Mouse (Mus musculus) testis, adult 2 months (tissue): ENCODE data around the gene Slc10a7. TPM values are rescaled to one million over a fixed set of nuclear protein-coding genes. Genes with fewer than 3 reads are reported as not detected.

Experiments
- H3K27ac ChIP-seq: fragments of 200-500 bp; 2 replicates; pipeline ENCODE4 v1.5.1; 2012; ENCODE audit warnings: low read depth, low read length; ENCODE audit not compliant: control insufficient read depth, insufficient read depth
- H3K27me3 ChIP-seq: fragments of 200-500 bp; 2 replicates; pipeline ENCODE4 v1.6.1; 2012; ENCODE audit warnings: mild to moderate bottlenecking, low read length, moderate library complexity; ENCODE audit not compliant: control insufficient read depth, insufficient read depth
- H3K36me3 ChIP-seq: fragments of 200-500 bp; 2 replicates; pipeline ENCODE4 v1.6.1; 2012; ENCODE audit warnings: mild to moderate bottlenecking, low read length; ENCODE audit not compliant: control insufficient read depth, insufficient read depth
- H3K4me1 ChIP-seq: fragments of 200-500 bp; 2 replicates; pipeline ENCODE4 v1.6.1; 2012; ENCODE audit warnings: low read length; ENCODE audit not compliant: control insufficient read depth, insufficient read depth
- H3K4me3 ChIP-seq: fragments of 200-500 bp; 2 replicates; pipeline ENCODE4 v1.5.1; 2012; ENCODE audit warnings: low read depth, mild to moderate bottlenecking, low read length, moderate library complexity, mixed read lengths; ENCODE audit not compliant: control insufficient read depth
- CTCF ChIP-seq: fragments of 200-500 bp; IDR thresholded peaks from 2 replicates; pipeline ENCODE4 v1.5.1; 2012; ENCODE audit warnings: low read depth, mild to moderate bottlenecking, inconsistent platforms, low read length, moderate library complexity; ENCODE audit not compliant: control insufficient read depth, insufficient read depth, insufficient replicate concordance
- POLR2A ChIP-seq: fragments of 200-500 bp; IDR thresholded peaks from 2 replicates; pipeline ENCODE4 v1.6.1; 2012; ENCODE audit warnings: low read depth, mild to moderate bottlenecking, inconsistent platforms, low read length, moderate library complexity; ENCODE audit not compliant: control insufficient read depth
- polyA plus RNA-seq: library from polyadenylated mRNA; depleted of rRNA; stranded (reverse); fragments of >200 nt; gene quantifications from 2 replicates; pipeline ENCODE4 v1.2.3, GENCODE M21; 2012; rRNA removed

Slc10a7 gene
- polyA plus RNA-seq, 1 experiment = 10.8 TPM

DNA sequence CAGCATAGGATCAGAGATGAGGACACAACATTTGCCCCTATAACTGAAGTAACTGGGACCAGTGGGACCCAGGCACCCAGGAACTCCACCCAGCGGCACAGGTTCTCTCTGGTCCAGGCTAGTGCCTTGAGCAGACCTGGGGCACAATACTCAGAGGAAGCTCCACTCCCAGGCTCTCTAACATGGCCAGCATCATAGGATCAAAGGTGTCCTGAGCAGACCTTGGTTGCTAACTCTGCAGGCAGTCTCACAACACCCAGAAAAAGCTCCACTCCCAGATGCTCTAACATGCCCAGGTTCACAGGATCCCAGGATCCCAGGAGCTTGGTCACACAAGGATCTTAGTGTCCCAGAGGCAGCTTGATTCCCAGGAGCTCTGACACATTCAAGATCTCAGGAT, 256.4 kb downstream of the Slc10a7 start:
- Histone ChIP-seq H3K36me3 (no peaks in the 10 kb centered on the region), H3K27me3 (no peaks in the 10 kb centered on the region), H3K4me1 (no peaks in the 10 kb centered on the region), H3K27ac (no peak overlapping the region), H3K4me3 (no peak overlapping the region)
- TF ChIP-seq POLR2A (no peak), CTCF (no peak)

DNA sequence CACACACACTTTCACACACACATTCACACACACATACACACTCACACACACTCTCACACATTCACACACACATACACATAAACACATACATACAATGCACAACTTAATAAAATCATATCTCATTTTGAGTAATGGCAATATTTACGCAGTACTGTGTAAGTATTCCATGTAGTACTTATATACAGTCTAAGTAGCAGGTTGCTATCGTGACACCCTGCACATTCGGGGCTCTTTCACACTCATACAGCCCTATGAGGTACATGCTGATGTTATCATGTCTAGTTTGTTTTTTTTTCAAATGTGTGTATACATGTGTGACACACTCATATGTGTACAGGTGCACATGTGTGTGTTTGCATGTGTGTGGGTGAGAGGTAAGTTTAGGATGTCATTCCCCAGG, 261.4 kb downstream of the Slc10a7 start:
- Histone ChIP-seq H3K4me3 (no peak overlapping the region), H3K4me1 (no peaks in the 10 kb centered on the region), H3K27me3 (no peaks in the 10 kb centered on the region), H3K27ac (no peak overlapping the region), H3K36me3 (no peaks in the 10 kb centered on the region)
- TF ChIP-seq CTCF (no peak), POLR2A (no peak)

DNA sequence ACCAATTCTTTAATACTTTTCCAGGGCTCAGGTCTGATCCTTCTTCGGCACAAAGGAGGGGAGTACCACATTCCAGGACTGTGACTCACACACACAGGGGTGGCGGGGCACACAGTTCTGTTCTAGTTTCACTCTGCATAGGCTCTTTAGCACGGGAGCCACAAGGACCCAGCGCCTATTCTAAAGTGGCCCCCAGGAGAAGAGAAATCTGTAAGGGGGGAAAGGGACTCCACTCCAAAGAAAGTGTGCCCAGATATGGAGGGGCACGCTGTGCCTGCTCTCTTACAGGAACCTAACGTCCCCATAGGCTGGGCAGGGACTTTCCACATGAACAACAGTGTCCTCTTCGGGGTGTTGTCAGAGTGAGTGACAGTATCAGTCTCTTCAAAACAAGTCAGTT, 262.1 kb downstream of the Slc10a7 start:
- no peaks in the 10 kb centered on the region for H3K27me3 ChIP-seq
- H3K4me1 ChIP-seq = no peaks in the 10 kb centered on the region
- H3K4me3 ChIP-seq = no peak overlapping the region
- no peak overlapping the region for H3K27ac ChIP-seq
- no peak for TF ChIP-seq POLR2A
- TF ChIP-seq CTCF = no peak
- no peaks in the 10 kb centered on the region for H3K36me3 ChIP-seq

DNA sequence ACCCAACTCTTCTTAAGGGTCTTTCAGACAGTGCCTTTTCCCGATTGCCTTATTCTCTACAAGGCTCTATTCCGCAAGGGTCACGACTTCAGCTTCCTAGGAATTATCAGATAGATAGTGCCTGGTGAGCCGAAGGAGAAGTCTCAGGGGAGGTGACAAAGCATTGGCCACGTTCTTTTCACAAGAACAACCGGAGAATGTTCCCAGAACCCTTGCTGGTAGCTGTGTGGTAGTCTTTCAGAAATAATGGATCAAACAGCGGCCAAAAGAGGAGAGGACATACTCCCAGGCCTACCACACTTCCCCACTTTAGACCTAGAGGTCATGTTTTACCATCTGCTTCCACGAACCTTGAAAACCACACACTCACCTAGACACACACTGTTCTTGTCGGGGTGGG, 267.7 kb downstream of the Slc10a7 start:
- H3K27ac ChIP-seq = no peak overlapping the region
- TF ChIP-seq CTCF (no peak), POLR2A (no peak)
- H3K27me3 ChIP-seq = no peaks in the 10 kb centered on the region
- no peaks in the 10 kb centered on the region for H3K36me3 ChIP-seq
- no peaks in the 10 kb centered on the region for H3K4me1 ChIP-seq
- H3K4me3 ChIP-seq = no peak overlapping the region

Other genes with a start within 250 kb of the Slc10a7 start
- gene Pou4f2, start 72.7 kb upstream of the Slc10a7 start, polyA plus RNA-seq = 0.04 TPM in 2 replicates
- 17.3 and 18.1 TPM in 2 replicates for gene Rbmxl1, start 448 bp upstream of the Slc10a7 start, polyA plus RNA-seq